Mouse (Mus musculus) olfactory bulb, adult 2 months (tissue): ENCODE data around the gene Pim1.

Source experiments
- CTCF ChIP-seq: fragments of 200-500 bp; IDR thresholded peaks from 2 replicates; pipeline ENCODE4 v1.5.1; 2012; ENCODE audit warnings: low read depth, mild to moderate bottlenecking, low read length, moderate library complexity; ENCODE audit not compliant: insufficient read depth
- POLR2A ChIP-seq: fragments of 200-500 bp; IDR thresholded peaks from 2 replicates; pipeline ENCODE4 v1.6.1; 2012; ENCODE audit warnings: mild to moderate bottlenecking, low read depth, low read length, moderate library complexity; ENCODE audit not compliant: insufficient read depth

DNA sequence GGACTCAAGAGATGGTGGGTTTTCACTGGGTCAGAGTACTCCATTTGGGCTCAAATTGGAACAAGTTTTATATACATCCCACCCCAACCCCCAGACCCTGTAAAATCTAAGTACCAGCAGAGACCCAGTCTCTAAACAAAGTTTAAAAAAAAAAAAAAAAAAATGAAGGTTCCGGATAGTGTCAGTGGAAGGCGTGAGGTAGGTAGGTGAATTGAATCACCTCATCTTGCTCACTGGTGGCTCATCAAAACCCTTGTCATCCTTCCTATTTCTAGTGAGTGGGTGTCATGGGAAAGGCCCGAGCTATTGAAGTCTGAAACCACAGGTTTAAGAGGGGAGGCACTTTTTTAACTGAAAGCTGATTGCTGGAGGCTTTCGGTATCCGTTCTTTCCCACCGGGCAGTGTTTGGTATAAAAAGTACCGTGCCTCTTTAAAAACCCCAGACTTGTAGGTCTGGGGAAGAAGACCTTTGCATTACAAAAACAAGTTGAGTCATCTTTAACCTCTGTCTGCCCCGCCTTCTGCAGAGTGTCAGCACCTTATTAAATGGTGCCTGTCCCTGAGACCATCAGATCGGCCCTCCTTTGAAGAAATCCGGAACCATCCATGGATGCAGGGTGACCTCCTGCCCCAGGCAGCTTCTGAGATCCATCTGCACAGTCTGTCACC, 3.6 kb downstream of the Pim1 start:
- TF ChIP-seq CTCF: no peak
- TF ChIP-seq POLR2A: no peak
